Mouse (Mus musculus) kidney, adult 18-20 months (tissue): ENCODE measurements at regions not wholly inside any gene's neighbourhood (a gene's known extent, or its start where the extent isn't known, plus 50 kb on each side); places are given as distances from the start of the nearest gene placed in this dataset.

Source experiments
- DNase-seq: peaks from one replicate; pipeline ENCODE4 v3.0.0; 2021

DNA sequence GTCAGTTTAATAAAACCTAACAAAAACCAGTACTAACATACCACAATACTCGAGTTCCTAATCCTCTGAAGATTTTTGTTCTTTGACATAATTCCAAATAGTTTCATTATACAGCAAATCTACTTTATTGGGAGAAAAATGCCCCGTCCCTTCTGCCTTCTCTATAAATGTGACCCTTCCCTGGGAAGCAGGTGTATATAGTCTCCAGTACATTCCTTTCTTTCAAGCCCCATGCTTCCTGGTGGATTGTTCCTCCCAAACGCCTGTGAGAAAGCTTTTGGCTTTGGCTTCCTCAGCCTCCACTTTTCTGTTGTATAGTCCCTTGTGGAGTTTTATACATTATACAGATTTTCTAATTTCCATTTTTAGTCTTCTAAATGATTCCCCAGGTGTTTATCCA is 1001.8 kb upstream of the Tenm3 start:
- DNase-seq, result no peak

DNA sequence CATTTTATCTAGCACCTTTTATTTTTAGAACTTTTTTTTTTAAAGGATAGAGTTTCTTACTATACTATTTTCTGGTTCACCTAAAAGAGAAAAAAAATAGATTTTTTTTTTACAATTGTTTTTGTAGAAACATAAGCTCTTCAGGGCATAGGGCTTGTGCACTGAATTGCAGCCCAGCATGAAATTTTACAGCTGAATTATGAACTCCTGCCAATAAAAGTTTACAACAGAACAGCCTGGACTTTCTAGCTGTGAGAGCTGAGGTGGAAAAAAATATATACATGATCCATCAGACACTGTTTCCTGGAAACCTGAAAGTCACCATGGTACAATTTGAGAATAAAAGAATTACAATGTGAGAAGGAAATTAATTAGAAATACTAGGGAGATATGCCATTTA is 988.2 kb upstream of the Tenm3 start:
- no peak for DNase-seq

DNA sequence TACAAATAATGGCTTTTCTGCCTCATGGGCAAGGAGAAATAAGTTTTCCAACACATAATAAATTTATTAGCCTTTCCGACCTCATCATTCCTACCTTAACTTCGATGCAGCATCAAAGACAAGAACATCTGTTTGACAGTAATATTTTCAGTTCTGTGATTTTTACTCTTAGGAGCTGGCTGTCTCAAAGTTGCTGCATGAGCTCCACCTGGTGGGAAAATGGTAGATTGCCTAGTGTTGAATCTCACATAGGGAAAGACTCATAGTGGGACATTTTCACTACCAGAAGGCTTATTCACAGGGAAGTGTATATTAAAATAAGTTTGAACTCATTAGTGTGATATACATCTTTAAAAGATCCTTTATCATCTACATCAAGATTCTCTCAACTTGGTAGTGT is 985.6 kb upstream of the Tenm3 start:
- DNase-seq, result peak; percentile 16

- DNase-seq, result no peak
Observed at GRCm38 (mm10) chr8:49826231-49826630, 982.5 kb upstream of the Tenm3 start.

DNA sequence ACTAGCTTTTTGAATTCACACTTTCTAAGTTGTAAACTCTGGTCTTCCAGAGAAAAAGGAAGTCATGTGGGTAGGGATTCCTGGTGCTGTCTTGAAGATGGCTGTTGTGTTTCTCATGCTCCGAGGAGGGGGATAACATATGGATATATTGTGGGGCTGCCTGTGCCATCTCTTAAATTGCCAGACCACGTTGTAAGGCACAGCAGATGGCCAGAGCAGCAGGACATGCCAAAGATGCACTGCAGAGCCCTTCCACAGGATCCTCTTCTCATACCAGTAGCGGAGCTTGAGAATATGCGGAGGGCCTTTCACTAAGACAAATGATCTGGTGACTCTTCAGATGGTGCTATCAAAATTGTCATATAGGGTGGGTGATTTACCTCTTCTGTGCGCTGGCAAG is 981.2 kb upstream of the Tenm3 start:
- no peak for DNase-seq

DNA sequence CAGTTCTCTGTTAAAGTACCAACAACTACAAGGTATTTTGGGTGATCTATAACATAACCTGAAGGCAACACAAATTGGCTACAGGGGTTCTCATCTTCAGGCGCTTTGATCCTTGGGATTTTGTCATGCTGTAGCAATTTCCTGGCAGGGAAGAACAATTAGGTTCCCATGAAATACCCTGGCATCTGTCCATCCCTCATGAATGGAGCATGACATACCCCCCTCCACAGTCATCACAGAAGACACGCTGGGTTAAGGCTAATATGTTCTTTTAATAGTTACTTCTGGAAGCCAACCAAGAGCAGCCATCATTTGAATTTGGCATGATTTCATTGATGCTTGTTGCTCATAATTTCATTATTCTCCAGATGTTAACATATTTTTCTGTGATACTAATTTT is 979.0 kb upstream of the Tenm3 start:
- no peak for DNase-seq

DNA sequence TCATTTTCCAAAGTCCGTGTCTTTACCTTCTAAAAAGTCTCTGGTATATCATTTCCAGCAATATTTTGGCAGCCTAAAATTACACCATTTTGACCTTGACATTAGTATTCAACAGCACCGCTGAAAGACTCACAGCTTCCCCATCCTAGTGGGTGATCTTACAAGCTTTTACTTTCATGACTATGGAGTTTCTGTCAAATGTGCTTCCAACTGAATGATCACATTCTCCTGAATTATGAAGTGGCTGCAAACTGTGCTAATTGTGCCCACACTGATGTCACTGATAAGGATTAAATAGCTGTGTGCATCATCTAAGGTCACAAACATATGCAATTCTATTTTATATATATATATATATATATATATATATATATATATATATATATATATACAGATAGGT is 955.5 kb upstream of the Tenm3 start:
- DNase-seq, result no peak

DNA sequence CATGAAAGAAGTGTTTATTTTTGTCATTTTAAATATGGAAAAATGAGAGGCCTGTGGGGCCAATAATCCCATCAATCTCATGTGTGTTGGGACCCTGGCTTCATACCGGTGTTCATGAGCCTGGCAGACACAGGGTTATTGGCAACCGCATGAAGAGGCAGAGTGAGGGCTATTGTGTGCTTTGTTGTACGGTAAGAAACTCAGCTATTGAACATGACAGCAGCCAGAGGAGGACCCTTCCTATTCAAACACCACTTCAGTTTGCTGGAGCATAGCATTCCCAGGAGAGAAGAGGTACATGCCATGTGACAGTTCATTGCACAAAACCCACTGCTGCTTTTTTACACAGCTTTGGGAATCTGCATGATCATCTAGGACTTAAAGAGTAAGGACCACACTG is 953.0 kb upstream of the Tenm3 start:
- no peak for DNase-seq

- DNase-seq, result no peak
Observed at GRCm38 (mm10) chr8:49794491-49794890, 950.7 kb upstream of the Tenm3 start.

- DNase-seq, result no peak
Observed at GRCm38 (mm10) chr8:49769829-49770228, 926.1 kb upstream of the Tenm3 start.

DNA sequence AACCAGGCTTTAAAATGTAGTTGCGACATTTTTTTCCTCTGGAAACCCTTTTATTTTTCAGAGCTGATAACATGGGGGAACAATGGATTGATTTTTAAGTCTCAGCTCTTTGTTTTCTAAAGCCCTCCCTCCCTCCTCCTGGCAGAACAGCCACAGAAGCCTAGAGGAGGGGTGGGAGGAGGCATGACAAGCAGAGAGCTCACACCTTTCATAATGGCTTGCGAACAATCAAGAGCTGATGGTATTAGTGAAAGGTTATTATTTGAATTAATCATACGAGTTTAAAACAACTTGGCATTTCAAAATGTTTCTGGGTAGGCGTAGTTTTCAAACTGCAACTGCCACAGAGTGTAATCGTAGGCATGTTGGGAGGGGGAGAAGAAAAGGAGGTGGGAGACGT is 894.3 kb upstream of the Tenm3 start:
- no peak for DNase-seq

GRCm38 (mm10) chr8:49729156-49729555 is 885.4 kb upstream of the Tenm3 start:
- no peak for DNase-seq

DNA sequence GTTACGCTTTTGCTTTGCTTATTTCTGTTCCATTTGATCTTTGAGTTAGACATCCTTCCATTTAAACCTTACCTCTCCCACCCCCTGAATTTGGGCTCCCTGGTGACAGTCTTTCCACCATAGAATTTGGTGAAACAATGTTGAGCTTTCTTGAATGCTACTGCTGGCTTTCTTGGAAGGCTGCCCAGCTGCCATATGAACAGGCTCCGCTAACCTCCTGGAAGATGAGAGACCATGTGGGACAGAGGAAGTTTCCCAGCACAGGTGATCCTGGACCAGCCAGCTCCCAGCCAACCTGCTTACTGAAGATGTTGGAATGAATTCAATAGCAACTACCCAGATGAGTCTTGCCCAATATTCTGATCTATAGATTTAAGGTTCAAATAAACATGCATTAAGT is 868.6 kb upstream of the Tenm3 start:
- DNase-seq, result no peak

- DNase-seq, result no peak
Observed at GRCm38 (mm10) chr8:49708701-49709100, 865.0 kb upstream of the Tenm3 start.

DNA sequence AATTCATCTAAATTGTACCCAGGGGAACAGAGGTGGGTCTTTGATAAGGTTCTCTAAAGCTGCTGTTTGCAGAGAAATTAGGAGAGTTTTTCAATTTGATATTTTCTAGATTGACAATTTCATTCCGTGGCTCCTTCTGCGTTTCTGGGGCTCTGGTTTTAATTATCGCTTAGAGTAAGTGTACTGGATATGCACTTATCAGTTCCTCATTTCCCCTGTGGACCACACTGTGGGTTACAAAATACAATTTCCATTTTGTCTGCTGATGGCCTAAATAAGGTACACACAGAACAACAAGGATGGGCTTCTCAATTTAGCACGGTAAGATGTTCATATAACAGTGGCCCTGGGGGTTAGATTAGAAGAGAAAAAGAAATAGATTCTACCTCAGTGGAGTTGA is 855.3 kb upstream of the Tenm3 start:
- no peak for DNase-seq

DNA sequence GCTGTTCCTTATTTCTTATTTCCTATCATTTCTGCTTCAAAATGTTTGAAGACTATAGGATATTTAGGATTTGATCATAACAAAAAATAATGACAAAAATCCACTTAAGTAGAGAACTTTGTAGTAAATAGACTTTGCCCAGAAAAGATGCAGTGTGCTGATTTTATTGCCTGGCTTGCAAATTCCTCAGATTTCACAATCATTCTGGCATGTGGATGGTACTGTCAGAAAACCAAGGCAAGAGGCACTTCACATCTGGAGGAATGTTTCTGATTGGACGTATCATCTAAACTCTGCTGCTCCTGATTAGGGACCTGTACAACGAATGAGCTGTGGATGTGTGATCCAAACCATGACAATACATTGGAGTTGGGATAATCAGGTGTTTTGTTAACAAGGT is 853.0 kb upstream of the Tenm3 start:
- no peak for DNase-seq
